Mouse (Mus musculus) heart, embryonic 13.5 days (tissue): ENCODE measurements around the gene Slc1a5. TPM values are rescaled to one million over a fixed set of nuclear protein-coding genes. Genes with fewer than 3 reads are reported as not detected.
A peak's percentile ranks its signal among the peaks of the same experiment; 100 is the strongest.

Experiments used
- ATAC-seq: fragments of 200-750 bp; cut with Nextera tagmentation; 2 replicates; pipeline ENCODE4 v1.8.0; 2017; ENCODE audit warnings: moderate TSS enrichment; ENCODE audit not compliant: insufficient number of reproducible peaks, low FRiP score, low TSS enrichment; ENCODE audit errors: extremely low read depth
- H3K27ac ChIP-seq: fragments of 300-500 bp; sonication (generic); replicated peaks from 2 replicates; pipeline ENCODE4 v1.5.1; 2015; ENCODE audit warnings: moderate library complexity, mild to moderate bottlenecking, inconsistent platforms
- H3K27me3 ChIP-seq: fragments of 300-500 bp; sonication (generic); replicated peaks from 2 replicates; pipeline ENCODE4 v1.6.1; 2015; ENCODE audit warnings: mild to moderate bottlenecking, inconsistent platforms
- H3K36me3 ChIP-seq: fragments of 300-500 bp; sonication (generic); 2 replicates; pipeline ENCODE4 v1.6.1; 2015; ENCODE audit warnings: mild to moderate bottlenecking, inconsistent platforms
- H3K4me1 ChIP-seq: fragments of 300-500 bp; sonication (generic); 2 replicates; pipeline ENCODE4 v1.6.1; 2015; ENCODE audit warnings: inconsistent platforms
- H3K4me2 ChIP-seq: fragments of 300-500 bp; sonication (generic); 2 replicates; pipeline ENCODE4 v1.6.1; 2015; ENCODE audit warnings: inconsistent platforms, mild to moderate bottlenecking, moderate library complexity
- H3K4me3 ChIP-seq: fragments of 300-500 bp; sonication (generic); 2 replicates; pipeline ENCODE4 v1.5.1; 2015; ENCODE audit warnings: moderate library complexity, mild to moderate bottlenecking, inconsistent platforms
- H3K9ac ChIP-seq: fragments of 300-500 bp; sonication (generic); 2 replicates; pipeline ENCODE4 v1.6.1; 2015; ENCODE audit warnings: inconsistent platforms, mild to moderate bottlenecking, moderate library complexity
- H3K9me3 ChIP-seq: fragments of 300-500 bp; sonication (generic); 2 replicates; pipeline ENCODE4 v1.6.1; 2016; ENCODE audit warnings: inconsistent platforms
- WGBS: fragments of 180-500 bp; shearing (Covaris S2); methylation state at CpG from one replicate; pipeline ENCODE4 v1.1.7; 2015; ENCODE audit warnings: mixed read lengths; 5-methylcytosine and 5-hydroxymethylcytosine counted together
- polyA plus RNA-seq: library from polyadenylated mRNA; unstranded; fragments of >200 nt; fragmentation: Nextera tagmentation; extraction: Ambion mirVana; gene quantifications from 2 replicates; pipeline ENCODE4 v1.2.1, GENCODE M21; 2015

The Slc1a5 gene
- polyA plus RNA-seq, result 35.2 and 37.8 TPM in 2 replicates

GRCm38 (mm10) chr7:16780825-16781554 lies at the start of gene Slc1a5:
Gene Slc1a5, plus strand, starts transcription at chr7:16781340.
- peak within 1 kb of the TSS; percentile 81 for H3K4me3 ChIP-seq
- no peaks in the 10 kb centered on the region for H3K9me3 ChIP-seq
- H3K27me3 ChIP-seq, result no peaks in the 10 kb centered on the region
- peak within 1 kb of the TSS; percentile 57 for H3K27ac ChIP-seq
- peak within 1 kb of the TSS; percentile 90 for H3K9ac ChIP-seq
- peak within 1 kb of the TSS; percentile 100 for H3K4me2 ChIP-seq
- H3K36me3 ChIP-seq, result 0 out of 2 replicates have a peak, but pooled peaks cover 3% of the 10 kb centered on the region
- WGBS, result 3% methylated on average over 34 of the region's 34 CpGs
- peak; percentile 76 for ATAC-seq
- peaks cover 40% of the 10 kb centered on the region for H3K4me1 ChIP-seq

GRCm38 (mm10) chr7:16731893-16732422 lies 49.2 kb upstream of the Slc1a5 start:
- Histone ChIP-seq H3K36me3 (no peaks in the 10 kb centered on the region), H3K27ac (no peak overlapping the region), H3K4me3 (no peak overlapping the region), H3K27me3 (no peaks in the 10 kb centered on the region), H3K4me2 (no peak overlapping the region), H3K9me3 (no peaks in the 10 kb centered on the region), H3K4me1 (peaks cover 18% of the 10 kb centered on the region), H3K9ac (no peak overlapping the region)
- no peak for ATAC-seq
- WGBS, result 68% methylated on average over 7 of the region's 7 CpGs

GRCm38 (mm10) chr7:16737606-16738072 lies 43.5 kb upstream of the Slc1a5 start:
- peaks cover 17% of the 10 kb centered on the region for H3K4me1 ChIP-seq
- peak overlapping the region; percentile 92 for H3K4me3 ChIP-seq
- WGBS, result 41% methylated on average over 10 of the region's 10 CpGs
- no peak for ATAC-seq
- H3K9me3 ChIP-seq, result no peaks in the 10 kb centered on the region
- H3K9ac ChIP-seq, result peak overlapping the region; percentile 75
- peaks cover 8% of the 10 kb centered on the region; the same call in 1 of the 2 replicates for H3K36me3 ChIP-seq
- H3K4me2 ChIP-seq, result peak overlapping the region; percentile 94
- no peaks in the 10 kb centered on the region for H3K27me3 ChIP-seq
- no peak overlapping the region for H3K27ac ChIP-seq

GRCm38 (mm10) chr7:16738073-16738696 lies 43.0 kb upstream of the Slc1a5 start, which contains the start of gene Ap2s1:
Gene Ap2s1, plus strand, starts transcription at chr7:16738410.
- peak within 1 kb of the TSS; percentile 92 for H3K4me3 ChIP-seq
- peak within 1 kb of the TSS; percentile 26; the same call in 1 of the 2 replicates for H3K27ac ChIP-seq
- H3K9ac ChIP-seq, result peak within 1 kb of the TSS; percentile 92
- under 1% methylated on average over 34 of the region's 34 CpGs for WGBS
- H3K4me1 ChIP-seq, result peaks cover 17% of the 10 kb centered on the region
- no peaks in the 10 kb centered on the region for H3K9me3 ChIP-seq
- H3K4me2 ChIP-seq, result peak within 1 kb of the TSS; percentile 94
- H3K36me3 ChIP-seq, result peaks cover 14% of the 10 kb centered on the region
- H3K27me3 ChIP-seq, result no peaks in the 10 kb centered on the region
- peak; percentile 87 for ATAC-seq

GRCm38 (mm10) chr7:16739056-16739604 lies 42.0 kb upstream of the Slc1a5 start:
- 57% methylated on average over 10 of the region's 10 CpGs for WGBS
- Histone ChIP-seq H3K4me2 (peak overlapping the region; percentile 94), H3K36me3 (peaks cover 23% of the 10 kb centered on the region), H3K9ac (peak overlapping the region; percentile 92), H3K27ac (0 out of 2 replicates have a peak overlapping the region, but pooled peaks have one; percentile 26), H3K4me1 (peaks cover 23% of the 10 kb centered on the region), H3K27me3 (no peaks in the 10 kb centered on the region), H3K9me3 (no peaks in the 10 kb centered on the region), H3K4me3 (peak overlapping the region; percentile 92)
- no peak for ATAC-seq

GRCm38 (mm10) chr7:16745373-16745772 lies 35.8 kb upstream of the Slc1a5 start:
- no peak overlapping the region for H3K4me2 ChIP-seq
- H3K36me3 ChIP-seq, result peaks cover 79% of the 10 kb centered on the region
- ATAC-seq, result no peak
- H3K4me1 ChIP-seq, result peaks cover 8% of the 10 kb centered on the region
- no peak overlapping the region for H3K27ac ChIP-seq
- H3K4me3 ChIP-seq, result no peak overlapping the region
- no peak overlapping the region for H3K9ac ChIP-seq
- H3K27me3 ChIP-seq, result no peaks in the 10 kb centered on the region
- H3K9me3 ChIP-seq, result no peaks in the 10 kb centered on the region
- WGBS, result 86% methylated on average over 4 of the region's 4 CpGs

GRCm38 (mm10) chr7:16746093-16746492 lies 35.0 kb upstream of the Slc1a5 start:
- no peak overlapping the region for H3K27ac ChIP-seq
- peaks cover 8% of the 10 kb centered on the region for H3K4me1 ChIP-seq
- WGBS, result 60% methylated on average over 3 of the region's 3 CpGs
- H3K36me3 ChIP-seq, result peaks cover 79% of the 10 kb centered on the region
- H3K4me2 ChIP-seq, result no peak overlapping the region
- no peak overlapping the region for H3K9ac ChIP-seq
- no peak for ATAC-seq
- H3K9me3 ChIP-seq, result no peaks in the 10 kb centered on the region
- no peaks in the 10 kb centered on the region for H3K27me3 ChIP-seq
- no peak overlapping the region for H3K4me3 ChIP-seq

- Histone ChIP-seq H3K36me3 (peaks cover 71% of the 10 kb centered on the region), H3K27me3 (no peaks in the 10 kb centered on the region), H3K4me1 (peaks cover 8% of the 10 kb centered on the region), H3K4me2 (no peak overlapping the region), H3K9ac (no peak overlapping the region), H3K4me3 (no peak overlapping the region), H3K27ac (no peak overlapping the region), H3K9me3 (no peaks in the 10 kb centered on the region)
- WGBS, result 81% methylated on average over 6 of the region's 6 CpGs
- no peak for ATAC-seq
Observed at GRCm38 (mm10) chr7:16747656-16748055, 33.5 kb upstream of the Slc1a5 start.

GRCm38 (mm10) chr7:16752016-16752415 lies 29.1 kb upstream of the Slc1a5 start:
- Histone ChIP-seq H3K9ac (no peak overlapping the region), H3K4me1 (peaks cover 10% of the 10 kb centered on the region), H3K4me2 (no peak overlapping the region), H3K4me3 (no peak overlapping the region), H3K36me3 (peaks cover 30% of the 10 kb centered on the region), H3K27me3 (no peaks in the 10 kb centered on the region), H3K9me3 (no peaks in the 10 kb centered on the region), H3K27ac (no peak overlapping the region)
- WGBS, result 78% methylated on average over 12 of the region's 12 CpGs
- no peak for ATAC-seq

GRCm38 (mm10) chr7:16755362-16756017 lies 25.6 kb upstream of the Slc1a5 start:
- H3K4me2 ChIP-seq, result 0 out of 2 replicates have a peak overlapping the region, but pooled peaks have one; percentile 20
- no peak overlapping the region for H3K9ac ChIP-seq
- ATAC-seq, result no peak
- H3K4me3 ChIP-seq, result no peak overlapping the region
- peak overlapping the region; percentile 28; the same call in 1 of the 2 replicates for H3K27ac ChIP-seq
- 32% methylated on average over 17 of the region's 17 CpGs for WGBS
- H3K4me1 ChIP-seq, result peaks cover 14% of the 10 kb centered on the region
- H3K9me3 ChIP-seq, result no peaks in the 10 kb centered on the region
- no peaks in the 10 kb centered on the region for H3K27me3 ChIP-seq
- H3K36me3 ChIP-seq, result no peaks in the 10 kb centered on the region
